Mouse (Mus musculus): ENCODE results near the gene Maff. TPM values are rescaled to one million over a fixed set of nuclear protein-coding genes. Genes with fewer than 3 reads are reported as not detected.
A peak's percentile ranks its signal among the peaks of the same experiment; 100 is the strongest.

Maff gene
- 10 to 100 TPM in 1 of 2 experiments, 1 to 10 TPM in 1; 6.3 to 19.1 TPM for total RNA-seq (2021)
- long read RNA-seq, experiment 1, partial matches to known transcripts: 0 of 3 reads
- long read RNA-seq, experiment 1, other reads (novel, unspliced or antisense): 1 of 3 reads
- long read RNA-seq, experiment 2, partial matches to known transcripts: 0 of 2 reads
- long read RNA-seq, experiment 2, other reads (novel, unspliced or antisense): 1 of 2 reads

DNA sequence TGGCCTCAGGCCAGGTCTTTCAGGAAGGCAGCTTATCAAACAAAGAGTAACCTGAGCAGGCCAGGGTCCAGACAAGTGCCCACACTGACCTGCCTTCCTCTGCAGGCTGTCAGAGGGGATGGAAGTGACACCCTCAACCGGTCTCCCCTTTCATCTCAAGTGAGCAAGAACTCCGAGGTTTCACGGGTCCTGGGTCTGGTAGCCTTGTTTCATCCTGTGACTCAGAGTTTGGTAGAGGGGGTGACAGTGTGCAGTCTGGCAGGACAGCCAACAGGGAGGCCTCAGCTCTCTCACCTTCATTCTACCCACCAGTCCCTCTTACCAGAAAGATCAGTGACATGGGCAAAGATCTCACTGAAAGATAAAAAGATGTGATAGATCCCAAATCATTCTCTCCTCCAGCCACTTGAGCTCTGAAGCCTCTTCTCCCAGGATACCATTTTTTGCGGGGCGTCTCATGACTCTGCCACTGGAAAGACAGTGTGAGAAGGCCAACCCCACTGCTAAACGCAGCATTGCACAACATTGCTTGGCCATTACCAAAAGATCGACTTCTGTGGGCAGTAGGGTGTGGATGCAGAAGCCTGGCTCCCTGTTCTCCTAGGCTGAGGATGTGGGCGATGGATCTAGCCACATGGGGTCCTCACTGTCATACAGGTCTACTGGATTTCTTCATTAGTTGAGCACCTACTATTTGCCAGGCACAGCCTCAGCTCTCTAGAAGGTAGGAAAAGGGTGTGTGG is at the start of gene Maff:
Gene Maff, plus strand, starts transcription at position 571 of the 743 bp plus-strand sequence.
- DNase-seq: no peak

DNA sequence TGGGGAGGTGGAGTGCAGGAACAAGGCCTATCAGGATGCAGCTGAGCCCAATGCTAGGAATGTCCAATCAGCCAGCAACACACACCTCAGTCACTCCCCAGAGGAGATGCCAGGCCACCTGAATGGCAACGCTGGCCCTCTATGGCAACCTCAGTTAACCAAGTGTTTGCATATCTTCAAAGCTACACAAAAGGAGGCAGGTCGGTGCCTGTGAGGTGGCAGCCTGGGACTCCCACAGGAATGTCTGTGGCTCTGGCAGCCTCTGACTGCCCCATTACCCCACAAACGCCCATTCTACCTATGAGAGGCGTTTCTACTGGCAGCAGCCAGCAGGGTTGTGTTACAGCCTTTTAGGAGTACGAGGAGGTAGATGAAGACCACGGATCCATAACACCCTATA is 47.9 kb upstream of the Maff start:
- DNase-seq: no peak

DNA sequence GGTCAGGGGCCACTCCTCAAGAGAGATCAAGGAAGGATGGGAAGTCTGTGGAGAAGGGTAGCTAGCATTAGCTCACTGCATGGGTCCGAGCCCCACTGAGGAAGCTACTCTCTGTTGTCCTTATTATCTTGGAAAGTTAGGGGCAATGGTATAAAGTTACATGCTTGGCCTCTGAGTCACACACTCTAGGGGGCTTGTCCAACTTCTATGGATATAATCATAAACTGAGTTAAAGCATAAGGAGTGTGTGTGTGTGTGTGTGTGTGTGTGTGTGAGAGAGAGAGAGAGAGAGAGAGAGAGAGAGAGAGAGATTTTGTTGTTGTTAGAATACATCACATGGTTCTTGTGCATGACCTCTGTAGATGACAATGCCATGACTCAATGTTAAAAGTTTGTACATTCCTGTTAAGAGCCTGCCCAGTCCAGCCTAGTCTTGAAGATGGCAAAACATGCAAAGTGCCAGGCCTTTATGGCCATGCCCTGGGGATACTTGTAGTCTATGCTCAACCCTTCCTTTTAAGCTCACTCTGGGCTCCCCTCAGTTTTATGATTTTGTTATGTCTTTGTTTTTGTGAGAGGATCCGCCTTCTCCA is 46.8 kb upstream of the Maff start:
- DNase-seq: no peak

DNA sequence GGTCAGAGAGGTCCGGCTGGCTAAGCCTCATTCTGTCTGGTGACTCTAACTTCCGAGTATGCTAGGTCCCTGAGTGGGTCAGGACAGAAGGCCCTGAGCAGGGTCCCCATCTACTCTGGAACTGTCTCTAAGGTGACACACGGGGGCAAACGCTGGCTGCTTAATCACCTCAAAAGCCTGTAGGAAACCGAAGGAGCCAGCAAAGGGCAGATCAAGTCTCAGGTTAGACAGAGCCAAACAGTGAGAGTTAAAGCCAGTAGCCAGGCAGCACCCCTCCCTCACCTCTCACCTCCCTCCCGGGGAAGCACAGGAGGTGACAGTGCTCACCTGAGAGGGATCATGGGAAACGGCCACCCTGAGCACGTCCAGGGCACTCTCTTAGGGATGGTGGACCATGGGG is 42.7 kb upstream of the Maff start:
- DNase-seq: no peak

DNA sequence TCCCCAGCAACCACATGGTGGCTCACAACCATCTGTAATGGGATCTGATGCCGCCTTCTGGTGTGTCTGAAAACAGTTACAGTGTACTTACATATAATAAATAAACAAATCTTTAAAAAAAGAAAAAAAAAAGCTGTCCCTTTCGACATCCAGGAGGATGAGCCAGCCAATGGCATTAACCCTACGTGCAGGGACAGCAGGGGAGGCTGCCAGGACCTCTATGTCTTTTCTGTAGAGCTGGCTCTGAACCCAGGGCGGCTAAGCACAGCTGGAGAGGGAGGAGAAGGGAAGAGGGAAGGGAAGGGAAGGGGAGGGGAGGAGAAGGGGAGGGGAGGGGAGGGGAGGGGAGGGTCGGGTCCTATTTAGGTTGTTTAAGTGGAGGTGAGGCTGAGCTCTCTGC is 41.6 kb upstream of the Maff start:
- DNase-seq: no peak

DNA sequence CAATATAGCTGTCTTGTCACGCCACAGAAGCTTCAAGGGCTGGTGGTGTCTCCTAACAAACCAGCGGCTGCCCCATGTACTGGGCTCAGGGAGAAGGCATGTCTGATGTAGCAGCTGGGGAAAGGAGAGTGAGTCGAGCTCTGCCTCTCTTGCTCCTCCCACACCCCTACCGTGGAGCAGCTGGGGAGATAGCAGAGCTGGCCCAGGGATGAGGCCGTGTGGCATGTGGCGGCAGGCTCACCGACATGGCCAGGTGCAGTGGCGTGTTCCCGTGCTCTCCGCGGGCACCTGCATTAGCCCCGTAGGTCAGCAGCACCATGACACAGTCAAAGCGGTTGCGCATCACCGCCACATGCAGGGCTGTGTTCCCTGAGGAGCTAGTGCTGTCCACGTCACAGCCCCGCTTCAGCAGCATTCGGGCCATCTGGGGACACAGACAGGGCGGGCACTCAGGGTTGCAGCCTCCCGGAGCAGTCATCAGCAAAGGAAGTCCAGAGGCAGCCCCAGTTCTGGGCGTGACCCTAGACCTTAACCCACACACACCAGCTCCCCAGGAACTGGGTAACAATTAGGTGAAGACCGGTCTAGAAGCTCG is 40.3 kb upstream of the Maff start:
- DNase-seq: no peak

DNA sequence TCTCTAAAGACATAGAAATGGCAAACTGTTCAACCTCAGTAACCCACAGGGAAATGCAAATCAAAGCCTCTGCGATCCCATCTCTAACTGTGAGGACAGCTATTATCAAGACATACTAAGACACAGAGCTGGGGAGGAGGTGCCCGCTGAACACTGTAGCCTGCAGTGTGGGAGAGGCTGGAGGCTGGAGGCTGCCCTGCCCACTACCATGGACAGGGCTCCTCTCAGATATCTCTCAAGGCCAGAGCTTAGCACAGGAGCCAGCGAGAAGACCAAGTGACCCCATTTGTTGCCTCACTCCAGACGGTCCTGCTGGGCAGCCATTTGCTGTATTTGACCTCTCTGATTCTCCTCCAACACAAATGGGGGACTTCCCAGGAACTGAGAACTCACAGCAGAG is 38.6 kb upstream of the Maff start:
- peak; percentile 27 to 38 for DNase-seq

DNA sequence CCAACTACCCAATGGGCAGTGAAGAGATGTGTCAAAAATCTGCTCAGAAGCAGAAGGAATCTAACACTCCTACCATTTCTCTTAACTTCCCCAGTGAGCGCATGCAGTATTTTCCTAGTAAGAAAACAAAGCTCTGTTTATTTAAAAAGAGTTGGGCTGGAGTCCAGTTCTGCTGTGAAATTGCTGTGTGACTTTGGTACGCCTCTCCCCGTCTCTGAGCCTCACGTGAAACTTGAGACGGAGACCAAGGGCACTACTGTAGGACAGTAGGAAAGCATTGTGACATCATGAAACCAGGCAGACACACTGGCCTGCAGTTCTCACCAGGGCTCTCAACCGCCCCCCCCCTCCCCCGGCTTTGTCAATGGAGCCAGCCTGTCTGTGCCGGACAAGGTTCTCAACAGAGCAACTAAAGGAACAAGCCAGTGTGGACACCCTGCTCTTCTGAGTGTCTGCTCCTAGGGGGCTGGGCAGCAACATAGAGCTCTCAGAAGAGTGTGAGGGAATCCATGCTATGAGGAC is 32.5 kb upstream of the Maff start:
- no peak for DNase-seq

DNA sequence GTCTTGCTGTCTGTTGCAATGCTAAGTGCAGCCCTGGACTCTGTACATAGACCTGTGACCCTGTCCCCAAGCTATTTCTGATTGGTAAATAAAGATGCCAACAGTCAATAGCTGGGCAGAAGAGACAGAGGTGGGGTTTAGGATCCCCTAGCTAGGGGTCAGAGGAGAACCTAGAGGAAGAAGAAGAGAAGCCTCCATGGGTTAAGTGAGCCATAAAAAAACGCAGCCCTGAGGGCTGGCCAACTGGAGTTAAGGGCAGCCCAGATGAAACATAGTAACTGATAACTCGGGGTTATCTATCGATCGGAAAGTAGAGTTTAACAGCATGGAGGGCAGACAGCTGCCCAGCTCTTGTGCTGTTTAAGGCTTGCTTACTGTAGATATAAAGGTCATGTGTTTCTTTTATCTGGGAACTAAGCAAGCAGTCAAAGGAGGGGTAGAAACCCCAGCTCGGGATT is 24.7 kb upstream of the Maff start:
- DNase-seq: no peak

DNA sequence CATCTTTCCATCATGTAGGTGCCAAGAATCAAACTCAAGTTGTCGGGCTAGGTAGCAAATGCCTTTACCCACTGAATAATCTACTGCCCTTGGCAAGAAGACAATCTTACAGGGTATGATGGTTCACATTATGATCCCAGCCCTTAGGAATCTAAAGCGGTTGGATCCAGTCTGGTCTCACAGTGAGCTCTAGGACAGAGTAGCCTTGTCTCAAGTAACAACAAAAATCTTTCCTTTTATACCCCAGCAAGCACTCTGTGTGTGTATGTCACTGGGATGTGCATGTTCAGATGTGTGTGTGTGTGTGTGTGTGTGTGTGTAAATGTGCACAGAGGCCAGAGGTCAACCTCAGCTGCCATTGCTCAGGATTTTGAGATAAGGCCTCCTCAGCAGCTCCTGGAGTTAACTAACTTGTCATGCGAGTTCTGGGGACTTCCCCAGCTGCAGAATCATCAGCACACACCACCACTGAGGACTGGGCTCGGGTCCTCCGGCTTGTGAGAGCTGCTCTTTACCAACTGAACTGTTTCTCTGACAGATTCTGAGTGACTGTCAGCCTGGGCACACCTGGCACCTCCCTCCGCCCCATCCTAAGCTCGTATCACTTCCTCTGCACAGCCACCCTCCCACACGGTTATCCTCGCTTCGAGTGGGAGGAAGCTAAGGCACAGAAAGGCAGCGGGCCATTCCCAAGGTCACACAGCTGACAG is 24.0 kb upstream of the Maff start:
- DNase-seq: peak; percentile 22 to 53

DNA sequence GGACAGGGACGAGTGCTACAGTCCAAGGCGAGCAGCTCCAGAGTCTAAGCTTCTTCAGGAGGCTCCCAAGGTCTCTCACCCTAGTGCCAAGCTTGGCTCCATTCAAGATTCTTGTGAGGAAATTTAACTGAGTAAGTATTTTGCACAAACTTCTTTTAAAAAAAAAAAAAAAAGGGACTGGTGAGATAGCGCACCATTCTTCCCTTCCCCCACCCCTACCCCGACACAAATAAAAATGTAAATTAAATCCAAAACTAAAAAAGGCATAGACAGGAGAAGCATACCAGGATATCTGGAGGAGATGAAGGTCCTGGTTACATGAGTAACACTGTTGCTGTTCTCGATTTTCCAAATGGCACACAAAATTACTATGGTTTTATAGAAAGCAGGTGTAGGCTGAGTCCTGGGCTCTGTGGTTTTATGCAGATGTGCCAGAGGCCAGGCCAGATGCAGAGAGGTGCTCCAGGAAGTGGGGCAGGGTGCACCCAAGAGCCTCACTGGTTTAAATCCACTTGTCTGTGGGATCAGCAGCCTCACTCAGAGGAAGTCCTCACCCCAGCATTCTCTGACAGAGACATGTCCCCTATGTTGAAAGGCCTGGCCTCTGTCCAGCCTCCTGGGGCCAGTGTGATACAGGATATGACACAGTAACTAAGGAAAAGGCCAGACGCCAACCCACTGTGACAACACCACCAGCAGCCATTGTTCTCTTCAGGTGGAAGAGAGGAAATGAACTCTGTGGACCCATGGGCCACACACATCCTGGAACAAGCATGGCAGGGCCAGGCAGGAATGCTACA is 23.2 kb upstream of the Maff start:
- DNase-seq: peak; percentile 84

DNA sequence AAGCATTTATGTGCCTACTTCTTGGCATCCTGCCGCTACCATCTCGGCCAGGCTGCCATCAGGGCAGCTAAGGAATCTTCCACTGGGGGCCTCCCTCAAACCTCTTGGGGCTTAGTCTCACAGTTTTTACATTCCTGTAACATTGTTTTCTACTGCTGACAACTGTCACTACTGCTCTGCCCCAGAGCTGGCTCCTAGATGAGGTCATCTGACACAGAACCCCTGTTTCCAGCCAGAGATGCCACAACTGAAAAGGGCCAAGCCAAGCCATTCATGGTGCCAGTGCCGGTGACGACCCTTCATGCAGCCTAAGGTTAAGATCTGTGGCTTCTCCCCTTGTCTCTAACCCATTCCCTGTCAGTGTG is 22.6 kb upstream of the Maff start:
- DNase-seq: no peak

DNA sequence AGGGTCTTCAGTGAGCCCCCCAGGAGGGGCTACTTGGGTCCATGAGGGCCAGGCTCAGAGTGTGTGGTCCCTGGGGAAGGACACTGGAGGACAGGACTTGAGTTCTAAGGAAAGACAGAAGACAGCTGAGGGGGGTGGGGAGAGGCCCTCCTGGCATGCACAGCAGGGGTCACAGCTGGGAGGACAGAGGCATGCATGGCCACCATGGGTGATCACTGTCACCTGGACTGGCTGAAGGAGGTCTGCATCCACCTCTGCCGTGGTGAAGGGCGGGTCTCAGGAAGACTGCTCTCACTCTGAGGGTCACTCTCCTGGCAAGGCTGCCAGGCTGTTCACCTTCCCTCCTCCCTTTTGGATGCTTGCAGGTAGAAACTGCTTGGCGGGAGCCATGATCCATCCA is 22.0 kb upstream of the Maff start:
- DNase-seq: no peak

DNA sequence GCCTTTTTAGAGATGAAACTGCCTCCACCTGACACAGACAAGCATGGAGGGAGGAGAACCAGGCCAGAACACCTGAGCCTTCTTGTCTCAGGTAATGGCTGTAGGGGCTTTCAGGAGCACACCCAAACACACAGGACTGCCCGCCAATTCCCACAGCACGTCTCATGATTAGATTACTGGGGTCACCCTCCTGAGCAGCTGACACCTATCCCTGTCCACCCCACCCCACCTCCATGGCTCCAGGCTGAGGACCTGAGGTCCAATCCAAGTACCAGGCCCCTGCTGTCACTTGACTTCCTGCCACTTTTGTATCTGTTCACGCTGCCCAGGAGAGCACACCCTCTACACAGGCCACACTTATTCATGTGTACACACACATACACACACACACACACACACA is 20.7 kb upstream of the Maff start:
- no peak for DNase-seq

DNA sequence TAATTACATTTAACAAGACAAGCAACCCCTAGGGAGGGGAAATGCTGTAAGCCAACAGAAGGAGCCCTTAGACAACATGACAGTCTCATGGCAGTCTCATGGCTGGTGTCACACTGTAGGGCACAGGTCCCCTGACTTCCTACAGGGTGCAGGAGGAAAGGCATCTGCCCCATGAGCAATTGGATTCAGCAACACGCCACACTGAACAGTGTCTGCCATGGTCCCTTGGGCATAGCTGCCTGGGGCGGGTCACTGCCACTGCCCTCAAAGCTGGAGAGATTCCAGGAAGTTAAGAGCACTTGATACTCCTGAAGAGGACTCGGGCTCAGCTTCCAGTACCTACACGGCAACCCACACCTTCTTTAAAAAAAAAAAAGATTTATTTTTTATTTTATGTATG is 20.2 kb upstream of the Maff start:
- no peak for DNase-seq

DNA sequence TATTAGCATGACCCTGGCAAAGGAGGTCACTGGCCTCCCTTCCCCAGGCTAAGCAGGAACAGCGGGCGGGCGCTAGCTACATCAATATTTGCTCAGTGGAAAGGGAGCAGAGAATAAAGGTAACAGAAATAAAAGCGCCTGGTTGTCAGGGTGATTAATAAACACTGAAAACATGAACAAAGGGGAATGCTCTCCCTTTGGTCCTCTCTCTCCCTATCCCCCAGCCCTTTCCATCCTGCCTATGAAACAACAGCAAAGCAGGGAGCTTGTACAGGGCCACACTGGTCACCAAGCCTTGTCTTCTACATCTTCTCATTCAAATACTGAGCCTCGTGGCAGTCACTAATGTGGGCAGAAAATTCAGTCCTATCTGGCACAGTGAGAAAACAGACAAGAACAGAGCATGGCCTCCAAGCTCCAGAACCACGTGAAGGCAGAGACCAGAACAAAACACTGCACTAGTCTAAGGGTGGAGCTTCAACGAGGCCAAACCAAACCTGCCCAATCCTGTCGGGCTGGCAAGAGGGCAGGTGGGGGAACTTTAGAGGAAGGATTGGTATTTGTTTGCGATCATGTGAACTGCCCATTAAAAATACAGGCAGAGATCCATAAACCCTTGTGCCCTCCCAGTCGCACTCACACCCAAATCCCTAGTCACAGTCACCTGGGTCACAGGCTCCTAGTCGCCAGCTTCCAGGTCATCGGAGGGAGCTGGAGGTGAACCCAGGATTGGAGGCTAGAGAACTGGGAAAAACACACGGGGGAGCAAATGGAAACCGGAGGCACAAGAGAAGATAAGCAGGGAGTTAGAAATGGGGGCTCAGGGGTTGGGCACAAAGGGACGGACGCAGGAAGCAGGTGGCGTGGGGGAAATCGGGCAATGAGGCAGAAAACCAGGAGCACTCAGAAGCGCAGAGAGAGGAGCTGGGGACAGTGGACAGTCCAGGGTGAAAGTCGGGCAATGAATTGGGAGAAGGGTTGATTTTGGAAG is 19.2 kb upstream of the Maff start:
- peak; percentile 30 to 43 for DNase-seq

DNA sequence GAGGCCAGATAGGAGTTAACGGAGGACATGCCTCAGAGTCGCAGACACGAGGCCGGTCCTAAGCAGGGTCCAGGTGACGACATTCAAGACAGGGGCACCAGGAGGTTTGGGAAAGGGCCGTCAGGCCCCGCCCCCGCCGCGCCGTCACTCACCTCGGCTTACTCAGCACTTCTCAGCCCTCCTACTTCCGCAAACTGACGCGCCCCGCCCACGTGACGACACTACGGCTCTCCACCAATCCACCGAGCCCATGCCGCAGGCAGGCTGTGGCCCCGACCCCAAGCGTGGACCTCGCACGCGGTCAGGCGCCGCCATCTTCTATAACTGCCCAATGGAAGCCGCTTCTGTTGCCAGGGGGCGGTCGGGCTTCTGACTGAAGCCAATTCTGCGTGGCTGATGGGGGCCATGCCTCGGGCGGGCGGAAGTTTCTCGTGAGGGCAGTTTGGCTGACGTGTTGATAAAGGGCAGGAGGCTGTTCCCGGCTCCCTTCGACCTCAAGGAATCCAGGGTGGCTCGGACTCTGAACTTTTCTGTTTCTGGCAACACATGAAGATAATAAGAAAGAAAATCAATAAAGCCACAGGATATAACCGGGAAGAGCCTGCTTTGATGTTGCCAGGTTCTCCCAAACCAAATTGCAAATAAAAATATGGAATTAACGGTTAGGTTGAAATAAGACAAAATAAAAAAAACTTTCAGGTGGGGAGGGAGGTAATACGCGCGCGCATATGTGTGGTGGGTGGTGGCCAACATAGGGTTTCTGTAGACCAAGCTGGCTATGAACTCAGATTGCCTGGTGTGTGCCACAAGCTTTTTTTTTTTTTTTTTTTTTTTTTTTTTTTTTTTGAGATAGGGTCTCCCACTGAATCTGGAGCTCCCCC is 18.1 kb upstream of the Maff start, which contains the start of gene Pla2g6:
Gene Pla2g6, minus strand, starts transcription at position 333 of the 881 bp plus-strand sequence.
- DNase-seq: peak; percentile 99 to 100

DNA sequence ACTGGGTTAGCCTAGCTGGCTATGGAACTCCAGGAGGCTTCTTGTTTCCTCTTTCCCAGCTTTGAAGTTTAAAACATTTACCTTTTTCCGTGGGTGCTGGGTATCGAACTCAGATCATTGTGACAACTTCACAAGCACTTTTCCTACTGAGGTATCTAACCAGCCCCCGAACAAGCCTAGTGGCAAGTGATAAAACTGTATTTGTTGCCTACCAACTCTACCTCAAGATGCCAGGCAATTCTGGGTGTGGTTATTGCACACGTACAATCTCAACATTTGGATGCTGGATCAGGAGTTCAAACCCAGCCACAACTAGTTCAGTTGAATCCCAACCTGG is 17.5 kb upstream of the Maff start:
- DNase-seq: no peak

DNA sequence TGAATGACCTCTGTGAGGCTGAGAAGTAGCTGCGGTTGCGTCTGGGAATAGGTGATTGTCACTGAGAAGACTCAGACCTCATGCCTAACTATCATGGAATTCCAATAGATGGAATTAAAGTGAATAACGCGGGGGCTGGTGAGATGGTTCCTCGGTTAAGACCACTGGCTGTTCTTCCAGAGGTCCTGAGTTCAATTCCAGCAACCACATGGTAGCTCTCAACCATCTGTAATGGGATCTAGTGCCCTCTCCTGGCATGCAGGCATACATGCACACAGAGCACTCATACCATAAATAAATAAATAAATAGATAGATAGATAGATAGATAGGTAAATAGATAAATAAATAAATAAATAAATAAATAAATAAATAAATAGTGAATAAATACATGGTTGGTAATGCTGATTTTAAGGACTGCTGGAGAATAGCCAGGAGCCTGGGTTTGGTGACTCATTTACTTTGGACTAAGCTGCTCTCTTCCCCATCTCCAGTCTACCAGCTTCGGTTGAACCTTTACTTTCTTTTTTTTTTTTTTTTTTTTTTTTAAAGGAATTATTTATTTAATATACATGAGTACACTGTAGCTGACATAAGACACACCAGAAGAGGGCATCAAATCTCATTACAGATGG is 17.0 kb upstream of the Maff start:
- no peak for DNase-seq
